Mouse (Mus musculus) cerebellum, postnatal 10 days (tissue): ENCODE results near the gene Mettl6.

Experiments used
- DNase-seq, 2 experiments: peaks; one replicate each; pipeline ENCODE4 v3.0.0; 2021; ENCODE audit warnings: mixed read lengths in 2 of 2

Gene Mettl6

DNA sequence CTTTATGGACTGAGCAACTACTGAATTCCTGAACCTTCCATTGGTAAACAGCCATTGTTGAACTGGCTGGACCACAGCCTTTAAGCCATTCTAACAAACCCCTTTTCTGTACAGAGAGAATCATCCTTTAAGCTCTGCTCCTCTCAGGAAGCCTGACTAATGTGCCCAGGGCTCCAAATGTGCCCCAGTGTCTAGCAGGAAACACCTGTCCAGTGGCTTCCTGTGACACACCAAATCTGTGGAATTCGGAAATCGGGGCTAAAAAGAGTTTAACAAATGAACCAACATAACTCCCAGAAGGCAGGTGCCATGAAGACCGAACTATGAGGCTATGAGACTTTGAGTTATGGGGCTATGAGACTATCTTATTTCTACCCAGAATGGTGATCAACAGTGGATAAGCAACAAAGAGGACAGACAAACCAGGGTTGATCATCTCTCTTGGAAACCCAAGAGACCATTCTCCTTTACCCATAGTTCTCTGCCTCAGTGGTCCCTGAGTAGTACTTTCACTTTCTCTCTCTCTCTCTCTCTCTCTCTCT lies 63.0 kb downstream of the Mettl6 start:
- no peak for DNase-seq

DNA sequence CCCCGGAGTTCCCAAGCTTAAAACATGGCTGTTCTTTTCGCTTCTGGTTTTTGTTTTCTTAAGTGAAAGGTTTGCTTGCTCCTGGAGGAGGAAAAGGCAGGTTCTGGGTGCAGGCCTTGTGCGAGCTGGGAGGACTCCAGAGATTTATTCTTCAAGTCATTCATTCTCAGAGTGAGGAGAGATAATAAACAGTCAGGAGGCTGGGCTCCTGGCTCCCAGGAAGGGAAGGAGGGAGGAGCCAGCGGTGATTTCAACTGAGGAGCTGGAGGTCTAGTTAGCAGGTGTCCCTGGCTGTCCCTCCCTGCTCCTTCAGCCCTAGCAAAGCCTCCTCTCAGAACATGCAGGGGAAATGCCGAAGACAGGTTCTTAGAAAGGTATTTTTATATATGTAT lies 65.8 kb downstream of the Mettl6 start:
- no peak for DNase-seq

DNA sequence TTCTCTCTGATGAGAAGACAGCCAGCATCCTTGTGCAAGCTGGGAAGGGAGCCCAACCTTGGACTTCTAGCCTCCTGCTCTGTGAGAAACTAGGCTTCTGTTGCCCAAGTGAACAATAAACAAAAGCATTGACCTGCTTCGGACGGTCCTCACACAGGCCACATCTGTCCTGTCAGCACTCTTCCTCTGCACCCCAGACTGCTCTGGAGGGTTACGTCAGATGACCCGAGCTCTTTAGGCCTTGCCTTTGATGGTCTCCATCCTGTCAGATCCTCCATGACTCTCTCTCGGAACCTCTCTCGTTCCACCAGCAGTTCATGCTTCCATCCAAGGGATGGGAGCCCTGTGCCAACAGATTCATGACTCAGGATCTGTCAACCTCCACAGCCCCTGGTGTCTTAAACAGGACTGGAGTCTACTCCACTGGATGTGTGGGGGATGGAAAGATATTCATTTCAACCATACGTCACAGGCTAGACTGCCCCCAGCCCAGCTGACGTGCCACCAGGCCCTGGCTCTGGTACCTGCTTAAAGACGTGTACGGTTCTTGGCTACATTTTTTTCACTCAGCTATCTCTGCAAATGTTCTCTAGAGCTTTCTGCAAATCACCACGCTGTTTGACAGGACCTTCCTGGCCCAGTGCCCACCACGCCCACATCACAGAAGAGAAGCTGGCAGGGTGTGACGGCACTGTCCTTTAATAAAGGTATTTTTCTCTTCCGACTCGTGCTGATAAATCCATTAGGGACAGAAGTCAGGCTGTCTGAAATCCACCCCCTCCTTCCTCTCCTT lies 66.4 kb downstream of the Mettl6 start:
- peak; percentile 82 to 83 for DNase-seq
